ENCODE assay signal across 13 mouse cellular contexts in the genomic region with DNA sequence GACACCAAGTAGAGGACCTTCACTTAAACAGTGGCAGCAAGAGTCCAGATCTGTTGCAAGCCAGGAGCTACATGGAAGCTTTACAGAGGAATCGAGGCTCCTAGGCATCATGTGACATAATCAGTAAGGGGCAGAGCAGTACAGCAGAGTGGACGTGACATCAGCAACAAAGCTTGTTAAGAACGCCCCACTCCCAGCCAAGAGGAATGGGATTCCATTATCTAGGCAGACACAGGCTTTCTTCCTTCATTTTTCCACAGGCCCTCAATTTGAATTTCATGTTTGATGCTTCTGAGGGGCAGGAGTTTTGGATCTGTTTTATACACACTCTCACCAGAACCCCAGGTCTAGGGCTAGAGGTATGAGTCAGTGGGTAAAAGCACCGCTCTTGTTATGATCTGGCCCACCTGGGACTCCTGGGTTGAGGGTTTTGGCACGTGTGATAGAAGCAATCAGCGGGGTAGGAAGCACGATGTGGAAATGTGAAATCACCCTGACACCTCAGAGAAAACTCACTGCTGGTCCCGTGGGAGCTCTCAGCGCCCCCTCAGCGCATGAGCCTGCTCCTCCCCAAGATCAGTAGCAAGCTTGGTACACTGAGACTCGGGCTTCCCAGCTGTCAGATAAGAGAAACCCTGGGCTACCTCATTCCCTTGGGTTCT. TPM values are rescaled to one million over a fixed set of nuclear protein-coding genes. Genes with fewer than 3 reads are reported as not detected.
DNase-seq lines count a peak whose midpoint lies in the region; ATAC-seq and TF ChIP-seq lines count a peak whose summit lies in the region.
"Had no signal": no experiment of that assay in that cellular context is flagged by ENCODE, and none has a peak within 500 bp of the region (broad histone marks: within the 10 kb centered on the region; RNA-seq: fewer than 3 reads in every experiment).

No protein-coding gene starts in this region.

- 36% methylated on average over 11 of the region's 11 CpGs for WGBS in heart, adult 2 months
- 66% methylated on average over 11 of the region's 11 CpGs for WGBS in hindbrain, embryonic 13.5 days

- peaks cover 34% of the 10 kb centered on the region for H3K36me3 ChIP-seq in heart, adult 2 months (ENCODE audit: control insufficient read depth, insufficient read depth, low read length)
- peaks cover 35% of the 10 kb centered on the region for H3K36me3 ChIP-seq in hindbrain, embryonic 13.5 days

- peak; percentile 28; the same call in 1 of the 2 replicates for ATAC-seq in hindbrain, embryonic 13.5 days (ENCODE audit: low FRiP score)

- no peak overlapping the region for H3K4me2 ChIP-seq in hindbrain, embryonic 13.5 days

- H3K27ac ChIP-seq in heart, adult 2 months: peak overlapping the region; percentile 13; the same call in 1 of the 2 replicates
- peak overlapping the region; percentile 7; the same call in 1 of the 2 replicates for H3K27ac ChIP-seq in left cerebral cortex, adult 2 months
- peak overlapping the region; percentile 69; the same call in 1 of the 2 replicates for H3K27ac ChIP-seq in hindbrain, embryonic 13.5 days

- peaks cover 63% of the 10 kb centered on the region for H3K4me1 ChIP-seq in heart, adult 2 months (ENCODE audit: control insufficient read depth, insufficient read depth, low read length)
- H3K4me1 ChIP-seq in hindbrain, embryonic 13.5 days (replicated peaks): peaks cover 25% of the 10 kb centered on the region

- intact Hi-C loops in heart, adult 2 months (cut with DNase I): no loop called here
- intact Hi-C loops in heart, postnatal 10 days (cut with DNase I): no loop called here
- intact Hi-C loops in left cerebral cortex, adult 2 months (cut with DNase I): no loop called here
- intact Hi-C loops in left cerebral cortex, postnatal 25 days (cut with DNase I): no loop called here

- no peaks in the 10 kb centered on the region for H3K27me3 ChIP-seq in heart, adult 2 months (ENCODE audit: control insufficient read depth, insufficient read depth, low read length)
- H3K27me3 ChIP-seq in hindbrain, embryonic 13.5 days: no peaks in the 10 kb centered on the region

- TF ChIP-seq CTCF in heart, adult 2 months (IDR thresholded peaks at IDR 0.05): no peak
- no peak for TF ChIP-seq CTCF in left cerebral cortex, adult 2 months (IDR thresholded peaks at IDR 0.05)

- no peak for TF ChIP-seq EP300 in heart, adult 2 months (IDR thresholded peaks at IDR 0.05; ENCODE audit: insufficient read depth, low read depth, low read length)

- no peak for DNase-seq in heart, adult 2 months
- DNase-seq in heart, postnatal 10 days: no peak
- no peak for DNase-seq in left cerebral cortex, adult 2 months (ENCODE audit: extremely low spot score in 1 of 2, low spot score in 2 of 2)
- DNase-seq in left cerebral cortex, postnatal 25 days (ENCODE audit: low spot score in 2 of 2): no peak
- peak; percentile 44 for DNase-seq in CD4-positive helper T cell, adult 2 months (ENCODE audit: low read depth, low spot score)
- no peak for DNase-seq in urinary bladder, postnatal 10 days (ENCODE audit: low spot score)
- no peak for DNase-seq in retina, postnatal 1 day
- DNase-seq: lung, adult 18-20 months; right cerebral cortex, postnatal 4 days had no signal

- H3K4me3 ChIP-seq in heart, adult 2 months: no peak overlapping the region
- no peak overlapping the region for H3K4me3 ChIP-seq in left cerebral cortex, adult 2 months
- H3K4me3 ChIP-seq in hindbrain, embryonic 13.5 days: no peak overlapping the region

- H3K79me2 ChIP-seq in heart, adult 2 months (replicated peaks; ENCODE audit: control insufficient read depth, insufficient read depth, low read length): peaks cover 6% of the 10 kb centered on the region

- H3K9me3 ChIP-seq in hindbrain, embryonic 13.5 days: no peaks in the 10 kb centered on the region

- TF ChIP-seq POLR2A in heart, adult 2 months (IDR thresholded peaks at IDR 0.05; ENCODE audit: insufficient read depth, low read depth, low read length): no peak

- no peak overlapping the region for H3K9ac ChIP-seq in heart, adult 2 months (ENCODE audit: low read depth, low read length)
- 0 out of 2 replicates have a peak overlapping the region, but pooled peaks have one; percentile 24 for H3K9ac ChIP-seq in hindbrain, embryonic 13.5 days

RNA-seq across cellular contexts. Expression of a gene that starts 30.7 kb away (rescaled TPM):
- 100 to 1,000 TPM in 1 of 2 experiments, 10 to 100 TPM in 1; 88.3 to 111 TPM for total RNA-seq in heart, adult 2 months (2021)
- 30.4 and 46.8 TPM in 2 replicates for polyA plus RNA-seq in heart, adult 2 months (2012; rRNA removed)
- 100 to 1,000 TPM; 206 to 221 TPM for total RNA-seq in heart, postnatal 10 days (2021)
- 10 to 100 TPM; 81.2 to 91.4 TPM for total RNA-seq in left cerebral cortex, adult 2 months (2021)
- 10 to 100 TPM; 69.9 to 75.5 TPM for total RNA-seq in left cerebral cortex, postnatal 25 days (2021)
- 14.5 and 14.9 TPM in 2 replicates for polyA plus RNA-seq in hindbrain, embryonic 13.5 days (2015; fragmentation: Nextera tagmentation; extraction: Ambion mirVana)

RNA-seq across cellular contexts. Expression of a gene that starts 54.4 kb away (rescaled TPM):
- under 1 TPM in 1 of 2 experiments, not detected in 1; 0.55 TPM for total RNA-seq in heart, adult 2 months (2021)
- 0.06 TPM in 1 of 2 replicates, not detected in the other for polyA plus RNA-seq in heart, adult 2 months (2012; rRNA removed)
- total RNA-seq in heart, postnatal 10 days (2021): not detected
- 1 to 10 TPM; 5.1 to 5.8 TPM for total RNA-seq in left cerebral cortex, adult 2 months (2021)
- total RNA-seq in left cerebral cortex, postnatal 25 days (2021): 1 to 10 TPM; 2.2 to 3.3 TPM
- 0.06 and 0.16 TPM in 2 replicates for polyA plus RNA-seq in hindbrain, embryonic 13.5 days (2015; fragmentation: Nextera tagmentation; extraction: Ambion mirVana)
- total RNA-seq: adrenal gland, adult 18-20 months had no signal
- polyA plus RNA-seq: kidney, embryonic 14.5 days; limb, embryonic 11.5 days had no signal

Comparison
In these comparisons a context has a peak if more than half of its experiments do, and no peak if none do; other contexts are left out.
1. H3K27ac ChIP-seq: peak in every context shown above with its lines; median percentile 69 in hindbrain, embryonic 13.5 days; 13 in heart, adult 2 months; 7 in left cerebral cortex, adult 2 months.